Mouse (Mus musculus) heart, embryonic 16.5 days (tissue): Measurements from ENCODE around the gene Slc23a4. TPM values are rescaled to one million over a fixed set of nuclear protein-coding genes. Genes with fewer than 3 reads are reported as not detected.

ENCODE experiments used
- ATAC-seq: fragments of 200-750 bp; cut with Nextera tagmentation; replicated peaks from 2 replicates; pipeline ENCODE4 v1.8.0; 2017; ENCODE audit warnings: moderate number of reproducible peaks; ENCODE audit not compliant: insufficient read depth, low FRiP score; ENCODE audit errors: extremely low read depth
- H3K27ac ChIP-seq: fragments of 300-500 bp; sonication (generic); 2 replicates; pipeline ENCODE4 v1.5.1; 2014; ENCODE audit warnings: mild to moderate bottlenecking, low read length, control low read depth, moderate library complexity
- H3K27me3 ChIP-seq: fragments of 300-500 bp; sonication (generic); 2 replicates; pipeline ENCODE4 v1.6.1; 2014; ENCODE audit warnings: low read length, mixed read lengths; ENCODE audit not compliant: control insufficient read depth, insufficient read depth
- H3K36me3 ChIP-seq: fragments of 300-500 bp; sonication (generic); 2 replicates; pipeline ENCODE4 v1.6.1; 2014; ENCODE audit not compliant: control insufficient read depth, insufficient read depth
- H3K4me1 ChIP-seq: fragments of 300-500 bp; sonication (generic); 2 replicates; pipeline ENCODE4 v1.6.1; 2014; ENCODE audit warnings: low read length, mixed read lengths; ENCODE audit not compliant: control insufficient read depth, insufficient read depth
- H3K4me2 ChIP-seq: fragments of 300-500 bp; sonication (generic); 2 replicates; pipeline ENCODE4 v1.6.1; 2014; ENCODE audit warnings: low read depth, mild to moderate bottlenecking, control low read depth, low read length
- H3K4me3 ChIP-seq: fragments of 300-500 bp; sonication (generic); 2 replicates; pipeline ENCODE4 v1.5.1; 2014; ENCODE audit warnings: mild to moderate bottlenecking, control low read depth, low read length
- H3K9ac ChIP-seq: fragments of 300-500 bp; sonication (generic); 2 replicates; pipeline ENCODE4 v1.6.1; 2014; ENCODE audit warnings: low read length, control low read depth
- H3K9me3 ChIP-seq: fragments of 300-500 bp; sonication (generic); replicated peaks from 2 replicates; pipeline ENCODE4 v1.6.1; 2016; ENCODE audit warnings: low read length; ENCODE audit not compliant: control insufficient read depth
- WGBS: fragments of 180-500 bp; shearing (Covaris S2); extraction: QIAGEN DNeasy Blood & Tissue Kit; methylation state at CpG from one replicate; pipeline ENCODE4 v1.1.7; 2014; 5-methylcytosine and 5-hydroxymethylcytosine counted together
- polyA plus RNA-seq: library from polyadenylated mRNA; unstranded; fragments of >200 nt; fragmentation: Nextera tagmentation; extraction: Ambion mirVana; gene quantifications from 2 replicates; pipeline ENCODE4 v1.2.1, GENCODE M21; 2015

The Slc23a4 gene
- polyA plus RNA-seq, 1 experiment from 2014 or later: 1.7 TPM

DNA sequence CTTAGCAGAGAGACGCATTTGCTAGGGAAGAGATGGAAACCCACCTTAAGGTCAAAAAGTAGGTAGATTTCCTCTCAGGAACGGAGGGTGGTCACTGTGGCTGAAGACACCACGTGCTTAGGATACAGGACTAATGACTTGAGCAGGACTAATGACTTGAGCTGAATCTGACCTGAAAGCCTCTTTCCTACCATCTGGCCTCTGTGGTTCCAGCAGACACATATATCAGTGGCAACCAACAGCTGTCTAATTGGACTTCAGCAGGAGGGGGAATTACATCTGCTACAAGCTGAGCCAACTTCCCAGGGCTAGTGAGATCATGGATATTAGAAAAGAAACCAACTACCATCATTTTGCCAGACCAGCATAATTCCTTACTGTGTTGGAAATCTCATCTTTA is 8.9 kb downstream of the Slc23a4 start:
- Histone ChIP-seq H3K4me1 (no peaks in the 10 kb centered on the region), H3K9ac (no peak overlapping the region), H3K27me3 (no peaks in the 10 kb centered on the region), H3K4me2 (no peak overlapping the region), H3K4me3 (no peak overlapping the region), H3K9me3 (no peaks in the 10 kb centered on the region), H3K27ac (no peak overlapping the region), H3K36me3 (no peaks in the 10 kb centered on the region)
- 84% methylated on average over 3 of the region's 3 CpGs for WGBS
- ATAC-seq: no peak

- Histone ChIP-seq H3K4me1 (no peaks in the 10 kb centered on the region), H3K4me3 (no peak overlapping the region), H3K9me3 (0 out of 2 replicates have a peak, but pooled peaks cover 2% of the 10 kb centered on the region), H3K36me3 (no peaks in the 10 kb centered on the region), H3K27me3 (no peaks in the 10 kb centered on the region), H3K27ac (no peak overlapping the region), H3K4me2 (no peak overlapping the region), H3K9ac (no peak overlapping the region)
- 55% methylated on average over 3 of the region's 3 CpGs for WGBS
- no peak for ATAC-seq
Observed at GRCm38 (mm10) chr6:34971181-34971580, 17.0 kb downstream of the Slc23a4 start.

DNA sequence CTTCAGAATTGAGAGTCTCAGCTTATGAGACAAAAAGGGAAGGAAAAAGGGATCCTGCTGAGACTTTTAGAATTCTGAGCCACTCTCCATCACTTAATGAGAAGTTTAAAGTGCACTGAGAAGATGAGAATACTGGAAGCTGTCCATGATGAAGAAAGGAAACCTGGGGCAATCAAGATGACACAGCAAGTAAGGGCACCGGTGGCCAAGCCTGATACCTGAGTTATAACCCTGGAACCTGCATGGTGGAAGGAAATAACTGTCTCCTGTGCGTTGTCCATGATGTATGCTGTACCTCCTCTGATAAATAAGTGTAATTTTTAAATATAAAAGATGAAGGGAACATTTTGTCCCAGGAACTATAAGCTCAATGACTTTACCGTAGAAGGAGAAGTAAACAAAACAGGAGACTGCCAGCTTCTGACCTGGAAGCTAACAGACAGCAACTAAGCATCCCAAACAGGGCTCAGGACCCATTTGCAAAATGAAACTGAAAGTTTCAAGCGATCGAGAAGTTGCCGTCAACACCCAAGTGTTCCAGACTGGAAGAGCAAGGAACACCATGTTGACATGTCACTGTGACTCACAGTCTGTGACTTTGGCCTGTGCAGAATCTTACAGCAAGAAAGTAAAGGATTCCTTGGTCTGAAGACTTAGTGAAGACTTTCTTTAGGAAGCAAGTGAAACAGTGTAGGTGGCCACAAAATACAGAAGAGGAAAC is 22.2 kb downstream of the Slc23a4 start:
- 70% methylated on average over 6 of the region's 6 CpGs for WGBS
- Histone ChIP-seq H3K9me3 (0 out of 2 replicates have a peak, but pooled peaks cover 2% of the 10 kb centered on the region), H3K9ac (no peak overlapping the region), H3K4me1 (no peaks in the 10 kb centered on the region), H3K4me2 (no peak overlapping the region), H3K27ac (no peak overlapping the region), H3K27me3 (no peaks in the 10 kb centered on the region), H3K4me3 (no peak overlapping the region), H3K36me3 (no peaks in the 10 kb centered on the region)
- ATAC-seq: no peak

- no peak overlapping the region for H3K27ac ChIP-seq
- no peaks in the 10 kb centered on the region for H3K27me3 ChIP-seq
- no peaks in the 10 kb centered on the region for H3K36me3 ChIP-seq
- no peaks in the 10 kb centered on the region for H3K4me1 ChIP-seq
- no peak overlapping the region for H3K9ac ChIP-seq
- ATAC-seq: no peak
- 79% methylated on average over 2 of the region's 2 CpGs for WGBS
- H3K4me3 ChIP-seq: no peak overlapping the region
- no peak overlapping the region for H3K4me2 ChIP-seq
- 0 out of 2 replicates have a peak, but pooled peaks cover 2% of the 10 kb centered on the region for H3K9me3 ChIP-seq
Observed at GRCm38 (mm10) chr6:34964550-34964949, 23.7 kb downstream of the Slc23a4 start.

DNA sequence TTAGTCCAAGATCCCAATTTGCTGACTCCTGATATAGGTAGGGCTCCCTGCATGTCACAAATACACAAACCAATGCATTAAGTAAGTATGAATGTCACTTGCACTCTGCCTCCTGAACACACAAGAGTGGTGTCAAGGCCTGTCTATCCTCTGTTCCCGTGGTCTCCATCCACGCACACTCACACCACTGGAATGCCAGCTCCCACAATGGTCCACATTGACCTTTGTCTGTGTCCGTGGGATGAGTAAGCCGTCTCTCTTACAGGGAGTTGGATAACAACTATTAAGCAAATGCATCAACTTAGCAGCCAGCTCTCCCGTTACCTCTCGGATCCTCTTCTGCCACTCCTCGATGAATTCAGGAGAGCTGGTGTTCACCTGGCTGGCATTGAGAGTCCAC is 29.1 kb downstream of the Slc23a4 start:
- Histone ChIP-seq H3K9ac (no peak overlapping the region), H3K27me3 (no peaks in the 10 kb centered on the region), H3K4me3 (no peak overlapping the region), H3K4me1 (0 out of 2 replicates have a peak, but pooled peaks cover 5% of the 10 kb centered on the region), H3K4me2 (no peak overlapping the region), H3K27ac (no peak overlapping the region), H3K36me3 (no peaks in the 10 kb centered on the region), H3K9me3 (no peaks in the 10 kb centered on the region)
- ATAC-seq: no peak
- 87% methylated on average over 7 of the region's 7 CpGs for WGBS

DNA sequence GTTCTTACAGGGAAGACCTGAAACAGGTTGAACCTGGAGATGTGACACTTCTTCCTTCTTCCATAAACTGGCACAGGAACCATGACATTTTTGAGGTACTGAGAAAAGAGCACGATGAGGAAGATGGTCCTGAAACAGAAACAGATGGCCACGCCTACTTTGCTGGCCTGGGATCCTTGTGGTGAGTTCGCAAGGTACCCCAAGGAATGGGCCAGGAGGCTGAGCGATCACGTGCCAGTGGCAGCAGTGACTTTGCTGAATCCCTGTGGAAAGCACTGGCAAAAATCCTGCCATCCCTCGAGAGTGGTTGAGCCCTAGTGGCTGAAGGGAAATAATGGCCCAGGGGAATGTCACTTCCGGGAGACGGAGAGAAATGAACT is 32.4 kb downstream of the Slc23a4 start:
- no peaks in the 10 kb centered on the region for H3K36me3 ChIP-seq
- H3K27ac ChIP-seq: no peak overlapping the region
- 39% methylated on average over 8 of the region's 8 CpGs for WGBS
- no peak overlapping the region for H3K4me3 ChIP-seq
- H3K9me3 ChIP-seq: no peaks in the 10 kb centered on the region
- 0 out of 2 replicates have a peak, but pooled peaks cover 5% of the 10 kb centered on the region for H3K4me1 ChIP-seq
- ATAC-seq: no peak
- H3K9ac ChIP-seq: no peak overlapping the region
- H3K4me2 ChIP-seq: peak overlapping the region; percentile 66
- H3K27me3 ChIP-seq: no peaks in the 10 kb centered on the region

GRCm38 (mm10) chr6:34954926-34955861 is 33.0 kb downstream of the Slc23a4 start:
- WGBS: 42% methylated on average over 18 of the region's 18 CpGs
- H3K4me1 ChIP-seq: 0 out of 2 replicates have a peak, but pooled peaks cover 5% of the 10 kb centered on the region
- no peaks in the 10 kb centered on the region for H3K27me3 ChIP-seq
- H3K9me3 ChIP-seq: no peaks in the 10 kb centered on the region
- peak; percentile 64 for ATAC-seq
- no peak overlapping the region for H3K27ac ChIP-seq
- no peaks in the 10 kb centered on the region for H3K36me3 ChIP-seq
- peak overlapping the region; percentile 62 for H3K9ac ChIP-seq
- peak overlapping the region; percentile 39 for H3K4me3 ChIP-seq
- H3K4me2 ChIP-seq: peak overlapping the region; percentile 66

DNA sequence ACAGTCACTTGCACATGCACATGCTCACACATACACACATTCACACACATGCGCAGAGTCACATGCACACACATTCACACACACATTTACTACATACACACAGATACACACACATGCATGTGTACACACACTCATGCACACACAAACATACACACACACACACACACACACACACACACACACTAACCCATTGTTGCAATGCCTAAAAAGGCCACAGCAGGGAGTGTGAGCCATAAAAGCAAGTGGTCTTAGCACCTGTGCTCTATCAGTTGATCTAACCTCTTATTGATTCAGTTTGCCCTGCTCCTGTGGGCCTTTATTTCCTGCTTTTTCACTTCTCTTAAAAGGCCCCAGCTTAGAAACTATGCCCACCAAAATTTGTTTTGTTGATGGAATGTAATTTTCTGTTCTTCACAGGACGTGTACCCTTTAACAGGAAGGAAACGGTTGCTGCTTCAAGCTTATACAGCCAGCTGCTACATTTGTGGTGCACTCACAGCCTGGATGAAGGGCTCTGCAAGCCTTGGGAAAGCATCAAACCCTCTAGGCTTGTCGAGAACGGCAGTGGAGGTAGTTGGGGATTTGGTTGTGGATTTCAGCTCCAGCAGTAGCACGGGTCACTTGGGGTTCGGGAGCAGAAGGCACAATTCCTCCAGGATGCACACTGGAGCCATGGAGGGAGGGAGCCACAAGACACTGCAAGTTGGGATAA is 36.1 kb downstream of the Slc23a4 start:
- ATAC-seq: no peak
- Histone ChIP-seq H3K9ac (no peak overlapping the region), H3K4me3 (no peak overlapping the region), H3K27me3 (peaks cover 4% of the 10 kb centered on the region; the same call in 1 of the 2 replicates), H3K4me2 (no peak overlapping the region), H3K4me1 (0 out of 2 replicates have a peak, but pooled peaks cover 5% of the 10 kb centered on the region), H3K9me3 (no peaks in the 10 kb centered on the region), H3K27ac (peak overlapping the region; percentile 64), H3K36me3 (no peaks in the 10 kb centered on the region)
- WGBS: 57% methylated on average over 7 of the region's 7 CpGs
